Mouse (Mus musculus): ENCODE data around the gene Slc35g1.

GRCm38 (mm10) chr19:38363879-38364659 is 31.7 kb upstream of the Slc35g1 start:
- TF ChIP-seq GATA1 (IDR thresholded peaks at IDR 0.05; ENCODE audit: borderline replicate concordance, low read length): no peak
- no peak for TF ChIP-seq FLI1 (IDR thresholded peaks at IDR 0.05; ENCODE audit: low read length)

Measured in megakaryocyte, embryonic 14.5 days (primary cell).